Mouse (Mus musculus): Measurements from ENCODE around the gene Fam110a. TPM values are rescaled to one million over a fixed set of nuclear protein-coding genes. Genes with fewer than 3 reads are reported as not detected.

Fam110a gene
- polyA plus RNA-seq, 2 experiments, result 5.1 to 6.8 TPM

- no peak for TF ChIP-seq EP300 (IDR thresholded peaks at IDR 0.05; ENCODE audit: low read depth)
- peak; percentile 24; the same call in 1 of the 2 replicates for TF ChIP-seq CTCF (IDR thresholded peaks at IDR 0.05; ENCODE audit: low read depth)
- Histone ChIP-seq H3K9me3 (ENCODE audit: control insufficient read depth, low read length) (no peaks in the 10 kb centered on the region), H3K36me3 (replicated peaks; ENCODE audit: control insufficient read depth, insufficient read depth, low read depth) (no peaks in the 10 kb centered on the region), H3K4me1 (replicated peaks; ENCODE audit: control insufficient read depth in 2 of 2, insufficient read depth in 2 of 2, low read length in 1 of 2) (no peaks in the 10 kb centered on the region; a peak in 1 of 4 replicates), H3K9ac (replicated peaks) (no peak overlapping the region), H3K4me2 (ENCODE audit: low read depth) (no peak overlapping the region), H3K27me3 (ENCODE audit: control insufficient read depth, insufficient read depth, low read length) (no peaks in the 10 kb centered on the region), H3K4me3 (ENCODE audit: insufficient read depth in 1 of 2, low read depth in 2 of 2, low read length in 2 of 2) (no peak overlapping the region), H3K27ac (no peak overlapping the region)
- no peak for ATAC-seq (ENCODE audit: insufficient read depth)
- WGBS (ENCODE audit: insufficient replicate concordance), result 39% methylated on average over 2 of the region's 2 CpGs
- no peak for DNase-seq (ENCODE audit: low read depth in 3 of 3, low spot score in 3 of 3)
Observed at GRCm38 (mm10) chr2:152011724-152012123, 31.7 kb upstream of the Fam110a start.

GRCm38 (mm10) chr2:152010661-152011060 lies 30.6 kb upstream of the Fam110a start:
- Histone ChIP-seq H3K9me3 (ENCODE audit: control insufficient read depth, low read length) (no peaks in the 10 kb centered on the region), H3K36me3 (replicated peaks; ENCODE audit: control insufficient read depth, insufficient read depth, low read depth) (no peaks in the 10 kb centered on the region), H3K4me1 (replicated peaks; ENCODE audit: control insufficient read depth in 2 of 2, insufficient read depth in 2 of 2, low read length in 1 of 2) (no peaks in the 10 kb centered on the region; a peak in 1 of 4 replicates), H3K4me2 (ENCODE audit: low read depth) (no peak overlapping the region), H3K9ac (replicated peaks) (no peak overlapping the region), H3K4me3 (ENCODE audit: insufficient read depth in 1 of 2, low read depth in 2 of 2, low read length in 2 of 2) (no peak overlapping the region), H3K27me3 (ENCODE audit: control insufficient read depth, insufficient read depth, low read length) (no peaks in the 10 kb centered on the region), H3K27ac (no peak overlapping the region)
- TF ChIP-seq EP300 (IDR thresholded peaks at IDR 0.05; ENCODE audit: low read depth) (no peak), CTCF (IDR thresholded peaks at IDR 0.05; ENCODE audit: low read depth) (no peak)
- WGBS (ENCODE audit: insufficient replicate concordance), result 61% methylated on average over 7 of the region's 7 CpGs
- DNase-seq (ENCODE audit: low read depth in 3 of 3, low spot score in 3 of 3) (no peak), ATAC-seq (ENCODE audit: insufficient read depth) (no peak)

DNA sequence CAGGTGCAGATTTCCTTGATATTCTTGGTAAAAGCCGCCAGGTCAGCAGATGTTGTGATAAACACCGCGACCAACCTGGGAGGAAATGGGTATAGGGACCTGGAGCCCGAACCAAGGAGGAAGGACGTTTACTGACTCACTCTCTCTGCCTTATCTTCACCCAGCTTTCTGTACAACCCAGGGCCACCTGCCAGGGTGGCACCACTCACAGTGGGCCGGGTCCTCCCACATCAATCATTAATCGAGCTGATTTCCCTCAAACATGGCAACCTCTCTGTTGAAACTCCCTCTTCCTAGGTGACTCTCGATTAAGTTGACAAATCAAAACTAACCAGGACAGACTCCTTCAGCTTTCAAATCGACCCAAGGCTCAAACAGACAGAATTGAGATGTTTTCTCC lies 30.2 kb upstream of the Fam110a start:
- 36% methylated on average over 9 of the region's 9 CpGs for WGBS (ENCODE audit: insufficient replicate concordance)
- Histone ChIP-seq H3K36me3 (replicated peaks; ENCODE audit: control insufficient read depth, insufficient read depth, low read depth) (no peaks in the 10 kb centered on the region), H3K9me3 (ENCODE audit: control insufficient read depth, low read length) (no peaks in the 10 kb centered on the region), H3K4me2 (ENCODE audit: low read depth) (no peak overlapping the region), H3K4me3 (ENCODE audit: insufficient read depth in 1 of 2, low read depth in 2 of 2, low read length in 2 of 2) (no peak overlapping the region), H3K27ac (no peak overlapping the region), H3K27me3 (ENCODE audit: control insufficient read depth, insufficient read depth, low read length) (no peaks in the 10 kb centered on the region), H3K9ac (replicated peaks) (no peak overlapping the region), H3K4me1 (replicated peaks; ENCODE audit: control insufficient read depth in 2 of 2, insufficient read depth in 2 of 2, low read length in 1 of 2) (no peaks in the 10 kb centered on the region; a peak in 1 of 4 replicates)
- TF ChIP-seq CTCF (IDR thresholded peaks at IDR 0.05; ENCODE audit: low read depth), result no peak
- TF ChIP-seq EP300 (IDR thresholded peaks at IDR 0.05; ENCODE audit: low read depth), result no peak
- ATAC-seq (ENCODE audit: insufficient read depth), result no peak
- DNase-seq (ENCODE audit: low read depth in 3 of 3, low spot score in 3 of 3), result no peak

- Histone ChIP-seq H3K4me2 (ENCODE audit: low read depth) (no peak overlapping the region), H3K27me3 (ENCODE audit: control insufficient read depth, insufficient read depth, low read length) (no peaks in the 10 kb centered on the region), H3K9ac (replicated peaks) (no peak overlapping the region), H3K36me3 (replicated peaks; ENCODE audit: control insufficient read depth, insufficient read depth, low read depth) (no peaks in the 10 kb centered on the region), H3K4me3 (ENCODE audit: insufficient read depth in 1 of 2, low read depth in 2 of 2, low read length in 2 of 2) (no peak overlapping the region), H3K9me3 (ENCODE audit: control insufficient read depth, low read length) (no peaks in the 10 kb centered on the region), H3K27ac (no peak overlapping the region), H3K4me1 (replicated peaks; ENCODE audit: control insufficient read depth in 2 of 2, insufficient read depth in 2 of 2, low read length in 1 of 2) (no peaks in the 10 kb centered on the region; a peak in 1 of 4 replicates)
- ATAC-seq (ENCODE audit: insufficient read depth) (no peak), DNase-seq (ENCODE audit: low read depth in 3 of 3, low spot score in 3 of 3) (no peak)
- 47% methylated on average over 15 of the region's 15 CpGs for WGBS (ENCODE audit: insufficient replicate concordance)
- TF ChIP-seq EP300 (IDR thresholded peaks at IDR 0.05; ENCODE audit: low read depth), result no peak
- no peak for TF ChIP-seq CTCF (IDR thresholded peaks at IDR 0.05; ENCODE audit: low read depth)
Observed at GRCm38 (mm10) chr2:152009061-152009779, 29.2 kb upstream of the Fam110a start.

GRCm38 (mm10) chr2:152007783-152008182 lies 27.8 kb upstream of the Fam110a start:
- ATAC-seq (ENCODE audit: insufficient read depth) (no peak), DNase-seq (ENCODE audit: low read depth in 3 of 3, low spot score in 3 of 3) (no peak)
- Histone ChIP-seq H3K4me3 (ENCODE audit: insufficient read depth in 1 of 2, low read depth in 2 of 2, low read length in 2 of 2) (no peak overlapping the region), H3K4me1 (replicated peaks; ENCODE audit: control insufficient read depth in 2 of 2, insufficient read depth in 2 of 2, low read length in 1 of 2) (no peaks in the 10 kb centered on the region; a peak in 1 of 4 replicates), H3K27ac (no peak overlapping the region), H3K9me3 (ENCODE audit: control insufficient read depth, low read length) (no peaks in the 10 kb centered on the region), H3K9ac (replicated peaks) (no peak overlapping the region), H3K36me3 (replicated peaks; ENCODE audit: control insufficient read depth, insufficient read depth, low read depth) (no peaks in the 10 kb centered on the region), H3K27me3 (ENCODE audit: control insufficient read depth, insufficient read depth, low read length) (no peaks in the 10 kb centered on the region), H3K4me2 (ENCODE audit: low read depth) (no peak overlapping the region)
- WGBS (ENCODE audit: insufficient replicate concordance), result 54% methylated on average over 10 of the region's 10 CpGs
- TF ChIP-seq CTCF (IDR thresholded peaks at IDR 0.05; ENCODE audit: low read depth), result peak; percentile 67
- no peak for TF ChIP-seq EP300 (IDR thresholded peaks at IDR 0.05; ENCODE audit: low read depth)

Measured in liver, embryonic 14.5 days (tissue).